Mouse (Mus musculus): Measurements from ENCODE around the gene Palb2.

DNA sequence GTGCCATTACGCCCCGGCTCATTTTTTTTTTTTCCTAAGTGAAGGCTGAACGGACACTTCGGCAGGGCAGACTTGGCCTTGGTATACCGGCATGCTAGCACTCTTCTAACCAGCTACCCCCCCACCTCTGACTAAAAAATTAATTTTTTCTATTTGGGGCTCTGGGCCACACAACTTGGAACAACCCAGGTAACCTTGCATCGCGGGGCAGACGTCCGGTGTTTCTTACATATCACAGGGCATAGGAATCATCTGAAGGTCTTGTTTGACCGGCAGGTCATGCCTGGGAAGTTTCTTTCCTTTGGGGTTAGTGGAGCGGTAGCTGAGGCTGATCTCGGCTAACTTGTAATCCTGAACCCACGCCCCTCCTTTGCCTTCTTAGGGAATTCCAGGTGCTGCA, 25.7 kb upstream of the Palb2 start:
- TF ChIP-seq CTCF (IDR thresholded peaks at IDR 0.05; ENCODE audit: low read depth): no peak
- no peak for TF ChIP-seq EP300 (optimal IDR thresholded peaks at IDR 0.05)
